In genomic region chr2:134544321-134545065, GRCm38 (mm10) we compare ENCODE assay signal across 20 mouse cellular contexts. TPM values are rescaled to one million over a fixed set of nuclear protein-coding genes. Genes with fewer than 3 reads are reported as not detected.
"Had no signal": no experiment of that assay in that cellular context is flagged by ENCODE, and none has a peak within 500 bp of the region (broad histone marks: within the 10 kb centered on the region; RNA-seq: fewer than 3 reads in every experiment).

No protein-coding gene starts in this region.

- ATAC-seq: liver, postnatal 0 days had no signal

- H3K27ac ChIP-seq: kidney, embryonic 15.5 days; liver, embryonic 13.5 days; lung, embryonic 15.5 days; macrophage; midbrain, embryonic 10.5 days; neural tube, embryonic 12.5 days had no signal

- DNase-seq: kidney, adult 2 months; kidney, postnatal 25 days; left cerebral cortex, postnatal 4 days; liver, embryonic 13.5 days; liver, postnatal 0 days; lung, postnatal 14 days; midbrain, embryonic 14.5 days; right cerebral cortex, postnatal 4 days; spleen, adult 18-20 months; thymus, adult 18-20 months; thymus, postnatal 14 days had no signal

- H3K4me1 ChIP-seq: kidney, embryonic 15.5 days; liver, embryonic 13.5 days; lung, embryonic 15.5 days; neural tube, embryonic 12.5 days had no signal

- H3K4me3 ChIP-seq: kidney, embryonic 15.5 days; liver, embryonic 13.5 days; lung, embryonic 15.5 days; midbrain, embryonic 10.5 days; neural tube, embryonic 12.5 days had no signal

RNA-seq across cellular contexts. Expression of gene Hao1, which starts 9.7 kb away (rescaled TPM):
- total RNA-seq: layer of hippocampus, postnatal 10 days; left cerebral cortex, postnatal 4 days; neutrophil, adult 5-6 weeks had no signal
- polyA plus RNA-seq: kidney, adult 2 months; kidney, embryonic 15.5 days; lung, embryonic 15.5 days; macrophage; midbrain, embryonic 10.5 days; neural tube, embryonic 12.5 days; stomach, embryonic 14.5 days; urinary bladder, adult 2 months had no signal
